Mouse (Mus musculus) erythroblast, embryonic 14.5 days (primary cell): Measurements from ENCODE around the gene Ctrc.

ENCODE experiments used
- GATA1 ChIP-seq: IDR thresholded peaks from 2 replicates; pipeline ENCODE4 v1.6.1; 2012; ENCODE audit warnings: low read length, inconsistent platforms, mixed read lengths
- TAL1 ChIP-seq: IDR thresholded peaks from 3 replicates; pipeline ENCODE4 v1.6.1; 2012; ENCODE audit warnings: low read length, inconsistent platforms, mixed read lengths

DNA sequence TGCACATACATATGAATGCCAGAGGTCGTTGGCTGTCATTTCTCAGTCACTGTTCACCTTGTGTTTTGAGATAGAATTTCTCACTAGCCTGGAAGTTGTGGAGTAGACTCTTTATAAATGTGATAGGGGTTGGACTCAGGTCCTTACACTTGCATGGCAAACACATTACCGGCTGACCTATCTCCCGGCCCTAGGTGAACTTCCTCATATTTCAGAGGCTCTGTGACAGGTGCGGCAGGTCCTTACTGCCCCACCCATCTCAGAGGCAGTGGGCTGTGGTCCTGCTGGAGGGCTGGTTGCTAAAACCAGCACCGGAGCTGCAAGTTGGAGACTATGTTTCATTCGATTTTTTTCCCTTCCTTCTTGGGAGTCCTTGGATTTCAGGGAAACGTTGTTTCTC is 32.5 kb upstream of the Ctrc start:
- no peak for TF ChIP-seq GATA1
- TF ChIP-seq TAL1 = no peak
